ENCODE assay signal across 8 mouse cellular contexts in genomic region chr11:52282774-52283595, GRCm38 (mm10). TPM values are rescaled to one million over a fixed set of nuclear protein-coding genes. Genes with fewer than 3 reads are reported as not detected.
A peak's percentile ranks its signal among the peaks of the same experiment; 100 is the strongest.
DNase-seq lines count a peak whose midpoint lies in the region; ATAC-seq and TF ChIP-seq lines count a peak whose summit lies in the region.

Gene Tcf7 (minus strand): TSS chr11:52283014.

- H3K9ac ChIP-seq in heart, embryonic 15.5 days, result peak within 1 kb of the TSS; percentile 69
- peak within 1 kb of the TSS; percentile 84 for H3K9ac ChIP-seq in kidney, postnatal 0 days (ENCODE audit: low read depth, low read length)

- H3K27ac ChIP-seq in heart, embryonic 15.5 days, result peak within 1 kb of the TSS; percentile 45
- peak within 1 kb of the TSS; percentile 62 for H3K27ac ChIP-seq in kidney, postnatal 0 days

- H3K4me1 ChIP-seq in heart, embryonic 15.5 days (replicated peaks), result peaks cover 25% of the 10 kb centered on the region
- H3K4me1 ChIP-seq in kidney, postnatal 0 days (replicated peaks; ENCODE audit: insufficient read depth, low read length), result peaks cover 17% of the 10 kb centered on the region

- peak; percentile 69 for DNase-seq in ovary, adult 18-20 months (ENCODE audit: low spot score)
- DNase-seq in ovary, postnatal 10 days (ENCODE audit: low spot score), result no peak
- DNase-seq in embryo, embryonic 9.5 days (ENCODE audit: extremely low spot score), result peak; percentile 88
- DNase-seq in kidney, postnatal 0 days (ENCODE audit: low spot score), result peak; percentile 89
- peak; percentile 70 for DNase-seq in lung, postnatal 10 days
- peak; percentile 85 for DNase-seq in retina, postnatal 1 day
- DNase-seq in spleen, postnatal 36 days (ENCODE audit: low spot score in 2 of 2), result no peak

- H3K9me3 ChIP-seq in heart, embryonic 15.5 days (replicated peaks), result no peaks in the 10 kb centered on the region
- H3K9me3 ChIP-seq in kidney, postnatal 0 days (replicated peaks; ENCODE audit: low read length), result no peaks in the 10 kb centered on the region

- no peaks in the 10 kb centered on the region for H3K36me3 ChIP-seq in heart, embryonic 15.5 days
- no peaks in the 10 kb centered on the region for H3K36me3 ChIP-seq in kidney, postnatal 0 days (ENCODE audit: insufficient read depth, low read length)

- peak; percentile 76 for ATAC-seq in heart, embryonic 15.5 days (replicated peaks; ENCODE audit: insufficient number of reproducible peaks, insufficient read depth, low FRiP score, low read depth)
- peak; percentile 80 for ATAC-seq in kidney, postnatal 0 days (replicated peaks; ENCODE audit: low FRiP score, low read depth)

- under 1% methylated on average over 96 of the region's 97 CpGs for WGBS in heart, embryonic 15.5 days
- WGBS in kidney, postnatal 0 days, result under 1% methylated on average over 86 of the region's 97 CpGs

- no peak for TF ChIP-seq CTCF in kidney, postnatal 0 days (IDR thresholded peaks at IDR 0.05; ENCODE audit: low read depth)

- peak within 1 kb of the TSS; percentile 98 for H3K4me2 ChIP-seq in heart, embryonic 15.5 days
- H3K4me2 ChIP-seq in kidney, postnatal 0 days (ENCODE audit: low read length), result peak within 1 kb of the TSS; percentile 99

- H3K27me3 ChIP-seq in heart, embryonic 15.5 days, result peaks cover 21% of the 10 kb centered on the region
- no peaks in the 10 kb centered on the region for H3K27me3 ChIP-seq in kidney, postnatal 0 days (ENCODE audit: insufficient read depth, low read length)

- peak within 1 kb of the TSS; percentile 62 for H3K4me3 ChIP-seq in heart, embryonic 15.5 days
- H3K4me3 ChIP-seq in kidney, postnatal 0 days (replicated peaks; ENCODE audit: low read depth, low read length), result peak within 1 kb of the TSS; percentile 73

RNA-seq across cellular contexts. Expression of gene Tcf7, which starts in this region (rescaled TPM):
- polyA plus RNA-seq in heart, embryonic 15.5 days (2015; fragmentation: Nextera tagmentation; extraction: Ambion mirVana), result 5.0 and 36.0 TPM in 2 replicates
- polyA plus RNA-seq in kidney, postnatal 0 days (2015; fragmentation: Nextera tagmentation; extraction: Ambion mirVana), result 14.6 and 16.0 TPM in 2 replicates

Comparison
In these comparisons a context has a peak if more than half of its experiments do, and no peak if none do; other contexts are left out.
1. DNase-seq: peak in ovary, adult 18-20 months (single experiment), embryo, embryonic 9.5 days (single experiment), kidney, postnatal 0 days (single experiment), lung, postnatal 10 days (single experiment) and retina, postnatal 1 day (single experiment); none in ovary, postnatal 10 days (single experiment) and spleen, postnatal 36 days (0 of 2).